Mouse (Mus musculus): Measurements from ENCODE around the gene Ppm1e. TPM values are rescaled to one million over a fixed set of nuclear protein-coding genes. Genes with fewer than 3 reads are reported as not detected.

Ppm1e gene
- polyA plus RNA-seq, 1 experiment from 2014 or later: 2.6 TPM

- DNase-seq (ENCODE audit: low spot score): no peak
- no peaks in the 10 kb centered on the region for H3K27me3 ChIP-seq (ENCODE audit: control insufficient read depth, insufficient read depth, low read length)
- no peak overlapping the region for H3K4me2 ChIP-seq (ENCODE audit: low read depth, severe bottlenecking)
- no peak for ATAC-seq (ENCODE audit: insufficient number of reproducible peaks, low FRiP score, low TSS enrichment, low read depth)
- peaks cover 3% of the 10 kb centered on the region; the same call in 1 of the 2 replicates for H3K4me1 ChIP-seq (ENCODE audit: control insufficient read depth, insufficient read depth, low read length)
- H3K9me3 ChIP-seq (ENCODE audit: control insufficient read depth, low read length): no peaks in the 10 kb centered on the region
- no peaks in the 10 kb centered on the region for H3K36me3 ChIP-seq (ENCODE audit: control insufficient read depth, insufficient read depth, low read length)
- H3K4me3 ChIP-seq (ENCODE audit: low read depth, low read length): no peak overlapping the region
- H3K27ac ChIP-seq (replicated peaks; ENCODE audit: low read depth, low read length): no peak overlapping the region
- WGBS: 91% methylated on average over 4 of the region's 4 CpGs
- H3K9ac ChIP-seq (ENCODE audit: low read length): no peak overlapping the region
Observed at GRCm38 (mm10) chr11:87240833-87241215, 118.0 kb downstream of the Ppm1e start.

GRCm38 (mm10) chr11:87240141-87240832, 118.5 kb downstream of the Ppm1e start:
- Histone ChIP-seq H3K4me3 (ENCODE audit: low read depth, low read length) (no peak overlapping the region), H3K9me3 (ENCODE audit: control insufficient read depth, low read length) (no peaks in the 10 kb centered on the region), H3K36me3 (ENCODE audit: control insufficient read depth, insufficient read depth, low read length) (no peaks in the 10 kb centered on the region), H3K4me1 (ENCODE audit: control insufficient read depth, insufficient read depth, low read length) (no peaks in the 10 kb centered on the region), H3K27me3 (ENCODE audit: control insufficient read depth, insufficient read depth, low read length) (no peaks in the 10 kb centered on the region), H3K27ac (replicated peaks; ENCODE audit: low read depth, low read length) (no peak overlapping the region), H3K9ac (ENCODE audit: low read length) (no peak overlapping the region), H3K4me2 (ENCODE audit: low read depth, severe bottlenecking) (no peak overlapping the region)
- no peak for ATAC-seq (ENCODE audit: insufficient number of reproducible peaks, low FRiP score, low TSS enrichment, low read depth)
- WGBS: 93% methylated on average over 15 of the region's 15 CpGs
- DNase-seq (ENCODE audit: low spot score): no peak

GRCm38 (mm10) chr11:87238891-87239530, 119.8 kb downstream of the Ppm1e start:
- WGBS: 89% methylated on average over 7 of the region's 7 CpGs
- DNase-seq (ENCODE audit: low spot score): no peak

GRCm38 (mm10) chr11:87235486-87235872, 123.3 kb downstream of the Ppm1e start:
- Histone ChIP-seq H3K4me3 (ENCODE audit: low read depth, low read length) (no peak overlapping the region), H3K27me3 (ENCODE audit: control insufficient read depth, insufficient read depth, low read length) (no peaks in the 10 kb centered on the region), H3K27ac (replicated peaks; ENCODE audit: low read depth, low read length) (no peak overlapping the region), H3K9ac (ENCODE audit: low read length) (no peak overlapping the region), H3K4me1 (ENCODE audit: control insufficient read depth, insufficient read depth, low read length) (no peaks in the 10 kb centered on the region), H3K36me3 (ENCODE audit: control insufficient read depth, insufficient read depth, low read length) (no peaks in the 10 kb centered on the region), H3K4me2 (ENCODE audit: low read depth, severe bottlenecking) (no peak overlapping the region), H3K9me3 (ENCODE audit: control insufficient read depth, low read length) (no peaks in the 10 kb centered on the region)
- DNase-seq (ENCODE audit: low spot score) (no peak), ATAC-seq (ENCODE audit: insufficient number of reproducible peaks, low FRiP score, low TSS enrichment, low read depth) (no peak)
- WGBS: 82% methylated on average over 5 of the region's 5 CpGs

More at GRCm38 (mm10) chr11:87238891-87239530, 119.8 kb downstream of the Ppm1e start:
- H3K4me3 ChIP-seq (ENCODE audit: low read depth, low read length): no peak overlapping the region
- H3K27ac ChIP-seq (replicated peaks; ENCODE audit: low read depth, low read length): no peak overlapping the region
- no peaks in the 10 kb centered on the region for H3K27me3 ChIP-seq (ENCODE audit: control insufficient read depth, insufficient read depth, low read length)
- no peaks in the 10 kb centered on the region for H3K4me1 ChIP-seq (ENCODE audit: control insufficient read depth, insufficient read depth, low read length)
- no peaks in the 10 kb centered on the region for H3K9me3 ChIP-seq (ENCODE audit: control insufficient read depth, low read length)
- no peaks in the 10 kb centered on the region for H3K36me3 ChIP-seq (ENCODE audit: control insufficient read depth, insufficient read depth, low read length)
- no peak overlapping the region for H3K4me2 ChIP-seq (ENCODE audit: low read depth, severe bottlenecking)
- H3K9ac ChIP-seq (ENCODE audit: low read length): no peak overlapping the region
- no peak for ATAC-seq (ENCODE audit: insufficient number of reproducible peaks, low FRiP score, low TSS enrichment, low read depth)

GRCm38 (mm10) chr11:87234743-87235485, 123.9 kb downstream of the Ppm1e start:
- no peak overlapping the region for H3K27ac ChIP-seq (replicated peaks; ENCODE audit: low read depth, low read length)
- WGBS: 89% methylated on average over 12 of the region's 12 CpGs
- H3K9me3 ChIP-seq (ENCODE audit: control insufficient read depth, low read length): no peaks in the 10 kb centered on the region
- no peak overlapping the region for H3K4me3 ChIP-seq (ENCODE audit: low read depth, low read length)
- no peaks in the 10 kb centered on the region for H3K36me3 ChIP-seq (ENCODE audit: control insufficient read depth, insufficient read depth, low read length)
- no peak overlapping the region for H3K9ac ChIP-seq (ENCODE audit: low read length)
- H3K4me2 ChIP-seq (ENCODE audit: low read depth, severe bottlenecking): no peak overlapping the region
- ATAC-seq (ENCODE audit: insufficient number of reproducible peaks, low FRiP score, low TSS enrichment, low read depth) (no peak), DNase-seq (ENCODE audit: low spot score) (no peak)
- H3K27me3 ChIP-seq (ENCODE audit: control insufficient read depth, insufficient read depth, low read length): no peaks in the 10 kb centered on the region
- no peaks in the 10 kb centered on the region for H3K4me1 ChIP-seq (ENCODE audit: control insufficient read depth, insufficient read depth, low read length)

- Histone ChIP-seq H3K9ac (ENCODE audit: low read length) (no peak overlapping the region), H3K36me3 (ENCODE audit: control insufficient read depth, insufficient read depth, low read length) (no peaks in the 10 kb centered on the region), H3K27ac (replicated peaks; ENCODE audit: low read depth, low read length) (no peak overlapping the region), H3K4me2 (ENCODE audit: low read depth, severe bottlenecking) (no peak overlapping the region), H3K9me3 (ENCODE audit: control insufficient read depth, low read length) (no peaks in the 10 kb centered on the region), H3K4me3 (ENCODE audit: low read depth, low read length) (no peak overlapping the region), H3K4me1 (ENCODE audit: control insufficient read depth, insufficient read depth, low read length) (no peaks in the 10 kb centered on the region), H3K27me3 (ENCODE audit: control insufficient read depth, insufficient read depth, low read length) (no peaks in the 10 kb centered on the region)
- ATAC-seq (ENCODE audit: insufficient number of reproducible peaks, low FRiP score, low TSS enrichment, low read depth): no peak
- 89% methylated on average over 5 of the region's 5 CpGs for WGBS
- DNase-seq (ENCODE audit: low spot score): no peak
Observed at GRCm38 (mm10) chr11:87233377-87233776, 125.4 kb downstream of the Ppm1e start.

- no peaks in the 10 kb centered on the region for H3K9me3 ChIP-seq (ENCODE audit: control insufficient read depth, low read length)
- H3K27me3 ChIP-seq (ENCODE audit: control insufficient read depth, insufficient read depth, low read length): no peaks in the 10 kb centered on the region
- H3K9ac ChIP-seq (ENCODE audit: low read length): no peak overlapping the region
- no peaks in the 10 kb centered on the region for H3K4me1 ChIP-seq (ENCODE audit: control insufficient read depth, insufficient read depth, low read length)
- ATAC-seq (ENCODE audit: insufficient number of reproducible peaks, low FRiP score, low TSS enrichment, low read depth) (no peak), DNase-seq (ENCODE audit: low spot score) (no peak)
- no peak overlapping the region for H3K4me3 ChIP-seq (ENCODE audit: low read depth, low read length)
- H3K27ac ChIP-seq (replicated peaks; ENCODE audit: low read depth, low read length): no peak overlapping the region
- no peak overlapping the region for H3K4me2 ChIP-seq (ENCODE audit: low read depth, severe bottlenecking)
- H3K36me3 ChIP-seq (ENCODE audit: control insufficient read depth, insufficient read depth, low read length): peaks cover 2% of the 10 kb centered on the region
- 87% methylated on average over 5 of the region's 5 CpGs for WGBS
Observed at GRCm38 (mm10) chr11:87227056-87227455, 131.8 kb downstream of the Ppm1e start.

GRCm38 (mm10) chr11:87222686-87223085, 136.1 kb downstream of the Ppm1e start:
- Histone ChIP-seq H3K4me1 (ENCODE audit: control insufficient read depth, insufficient read depth, low read length) (no peaks in the 10 kb centered on the region), H3K9me3 (ENCODE audit: control insufficient read depth, low read length) (no peaks in the 10 kb centered on the region), H3K27me3 (ENCODE audit: control insufficient read depth, insufficient read depth, low read length) (no peaks in the 10 kb centered on the region), H3K27ac (replicated peaks; ENCODE audit: low read depth, low read length) (no peak overlapping the region), H3K4me2 (ENCODE audit: low read depth, severe bottlenecking) (no peak overlapping the region), H3K4me3 (ENCODE audit: low read depth, low read length) (no peak overlapping the region), H3K36me3 (ENCODE audit: control insufficient read depth, insufficient read depth, low read length) (peaks cover 2% of the 10 kb centered on the region), H3K9ac (ENCODE audit: low read length) (no peak overlapping the region)
- WGBS: 81% methylated on average over 3 of the region's 3 CpGs
- no peak for DNase-seq (ENCODE audit: low spot score)
- no peak for ATAC-seq (ENCODE audit: insufficient number of reproducible peaks, low FRiP score, low TSS enrichment, low read depth)

All from limb, embryonic 11.5 days (tissue).